Mouse (Mus musculus) mesoderm, embryonic 11.5 days (tissue): ENCODE data around the gene Rasgef1a.

Source experiments
- DNase-seq: peaks from one replicate; pipeline ENCODE4 v3.0.0-alpha.2; 2012; ENCODE audit warnings: low read depth, low spot score

Gene Rasgef1a

GRCm38 (mm10) chr6:118010756-118011615, at the start of gene Rasgef1a:
TSS of gene Rasgef1a (plus strand) at chr6:118011438.
- no peak for DNase-seq

DNA sequence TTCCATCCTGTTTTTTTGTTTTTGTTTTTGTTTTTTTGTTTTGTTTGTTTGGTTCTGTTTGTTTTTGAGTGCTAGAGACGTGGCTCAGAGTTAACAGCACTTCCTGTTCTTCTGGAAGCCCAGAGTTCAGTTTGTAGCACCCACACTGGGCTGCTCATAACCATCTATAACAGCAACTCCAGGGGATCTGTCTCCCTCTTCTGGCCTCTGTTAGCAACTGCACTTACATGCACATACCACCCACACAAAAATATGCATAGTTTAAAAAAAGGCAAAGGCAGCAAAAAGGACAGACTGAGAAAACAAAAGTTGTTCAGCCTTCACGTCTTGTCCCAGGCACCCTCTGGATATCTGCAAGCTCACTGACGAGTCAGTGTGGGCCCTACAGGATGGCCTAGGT, 48.0 kb upstream of the Rasgef1a start:
- no peak for DNase-seq

DNA sequence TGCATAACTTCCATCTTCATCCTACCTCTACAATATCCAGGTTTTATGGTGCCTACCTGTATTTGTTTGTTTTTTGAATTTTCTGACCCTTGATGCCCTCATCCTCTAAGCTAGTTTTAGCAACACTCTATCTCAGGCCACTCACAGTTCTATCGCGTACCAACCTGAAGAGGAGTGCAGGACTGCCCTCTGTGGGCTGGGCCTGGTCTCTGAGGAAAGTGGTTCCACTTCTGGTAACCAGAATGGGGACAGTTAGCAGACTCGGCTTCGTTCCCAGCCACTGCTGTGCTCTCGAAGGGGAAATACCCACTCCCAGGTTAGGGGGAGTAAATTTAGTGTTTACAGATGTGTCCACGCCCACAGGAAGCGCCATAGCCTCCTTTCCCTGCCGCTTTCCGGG, 44.5 kb upstream of the Rasgef1a start:
- DNase-seq, result no peak

GRCm38 (mm10) chr6:117987173-117987572, 24.1 kb upstream of the Rasgef1a start:
- DNase-seq, result no peak

- no peak for DNase-seq
Measured at GRCm38 (mm10) chr6:117989209-117989608, 22.0 kb upstream of the Rasgef1a start.

DNA sequence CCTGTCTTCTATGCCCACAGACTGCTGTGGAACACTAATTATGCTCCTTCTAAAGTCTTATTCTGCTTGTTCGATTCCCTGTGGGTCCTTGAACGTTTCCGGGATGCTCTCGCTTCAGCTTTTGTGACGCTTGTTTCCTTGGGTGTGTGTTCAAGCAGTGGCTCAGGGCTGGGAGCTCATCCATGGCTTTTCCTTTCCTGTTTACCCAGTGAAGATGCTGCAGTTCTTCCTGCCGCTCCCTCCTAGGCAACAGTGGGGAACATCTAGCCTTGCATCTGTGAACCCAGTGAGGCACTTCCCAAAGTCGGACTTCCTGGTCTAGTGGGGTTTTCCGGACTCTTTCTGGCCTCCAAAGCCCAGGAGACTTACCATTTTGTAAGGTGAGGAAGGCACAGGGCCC, 20.6 kb upstream of the Rasgef1a start:
- DNase-seq, result no peak

GRCm38 (mm10) chr6:117991297-117991696, 19.9 kb upstream of the Rasgef1a start:
- no peak for DNase-seq

- DNase-seq, result no peak
Measured at GRCm38 (mm10) chr6:117991928-117992327, 19.3 kb upstream of the Rasgef1a start.

DNA sequence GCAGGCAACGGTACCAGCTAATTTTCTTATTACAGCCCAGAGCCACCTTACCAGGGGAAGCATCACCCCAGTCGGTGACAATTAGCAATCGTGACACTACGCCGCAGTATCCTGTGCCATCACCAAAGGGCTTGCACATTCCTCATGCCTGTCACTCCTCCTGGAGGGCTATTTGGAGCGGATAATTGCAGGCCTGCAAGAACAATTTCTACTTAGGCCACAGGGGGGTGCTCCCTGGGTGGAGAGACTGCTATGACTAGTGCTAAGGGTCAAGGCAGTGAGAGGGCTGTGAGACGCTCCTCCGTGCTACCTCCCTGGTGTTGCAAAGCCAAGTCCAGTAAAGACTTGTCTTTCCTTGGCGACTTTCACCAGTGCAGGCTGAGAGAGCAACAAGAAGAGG, 16.1 kb upstream of the Rasgef1a start:
- DNase-seq, result peak; percentile 32

DNA sequence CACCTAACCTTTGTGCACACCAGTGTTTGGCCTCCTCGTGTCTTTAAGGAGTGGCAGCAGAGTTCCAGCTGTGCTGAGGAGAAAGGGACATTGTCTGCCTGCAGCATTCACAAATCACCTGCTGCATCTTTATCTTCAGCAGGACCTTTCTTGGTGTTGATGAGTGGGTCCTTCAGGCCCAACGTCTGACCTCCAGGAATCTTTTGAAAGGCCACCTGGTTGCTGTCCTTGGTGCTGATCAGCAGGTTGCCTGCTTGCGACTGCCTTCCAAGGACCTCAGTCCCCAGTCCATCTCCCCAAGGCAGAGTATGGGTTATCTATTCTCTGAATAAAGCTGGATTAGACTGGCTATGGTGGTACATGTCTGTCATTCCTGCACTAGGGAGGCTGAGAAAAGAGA, 10.0 kb upstream of the Rasgef1a start:
- DNase-seq, result peak; percentile 62

DNA sequence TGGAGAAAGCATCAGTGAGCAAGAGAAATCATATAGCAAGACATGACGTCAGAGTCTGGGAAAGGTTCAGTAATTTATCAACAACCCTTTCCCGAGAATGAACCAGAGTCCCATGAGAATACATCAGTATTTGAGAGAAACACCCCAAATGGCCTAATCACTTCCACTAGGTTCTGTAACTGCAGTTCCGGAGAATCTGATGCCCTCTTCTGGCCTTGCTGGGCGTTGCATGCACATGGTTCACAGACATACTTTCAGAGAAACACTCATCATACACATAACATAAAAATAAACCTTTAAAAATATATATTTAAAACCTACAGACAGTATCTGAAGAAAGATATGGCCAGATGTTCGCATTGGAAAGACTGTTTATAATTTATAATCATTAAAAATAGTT, 3.9 kb upstream of the Rasgef1a start:
- DNase-seq, result no peak

DNA sequence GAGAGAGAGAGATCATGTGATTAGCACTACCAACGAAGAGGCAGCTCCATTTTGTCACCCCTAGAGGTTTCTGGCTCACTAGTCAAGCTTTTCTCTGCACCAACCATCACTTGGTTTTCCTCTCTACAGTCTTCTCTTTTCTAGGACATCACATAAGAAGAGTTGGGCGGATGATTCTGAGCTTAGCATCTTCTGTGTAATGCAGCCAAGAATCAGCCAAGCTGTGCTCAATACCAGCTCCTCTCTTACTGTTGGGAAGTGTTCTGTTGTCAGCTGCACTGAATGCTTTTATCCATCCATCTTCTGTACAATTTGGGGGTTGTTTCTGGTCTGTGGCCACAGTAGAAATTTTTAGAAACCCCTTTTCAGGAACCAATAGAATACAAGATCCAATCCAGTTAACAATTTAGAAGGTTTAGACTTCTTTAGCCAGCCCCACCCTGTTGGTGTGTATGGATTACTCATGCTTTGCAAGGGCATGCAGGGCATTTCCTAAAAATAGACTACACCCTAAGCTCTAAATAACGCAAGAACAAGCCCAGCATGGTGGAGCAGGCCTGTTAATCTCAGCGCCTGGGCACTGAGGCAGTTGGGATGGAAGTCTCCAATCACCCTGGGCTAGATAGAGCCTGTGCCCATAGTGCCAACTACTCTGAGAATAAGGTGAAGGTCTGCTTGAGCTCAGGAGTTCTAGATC, 3.2 kb upstream of the Rasgef1a start:
- DNase-seq, result no peak

- no peak for DNase-seq
Measured at GRCm38 (mm10) chr6:118010256-118010655, 982 bp upstream of the Rasgef1a start.

GRCm38 (mm10) chr6:118011616-118012316, 528 bp downstream of the Rasgef1a start:
- no peak for DNase-seq

DNA sequence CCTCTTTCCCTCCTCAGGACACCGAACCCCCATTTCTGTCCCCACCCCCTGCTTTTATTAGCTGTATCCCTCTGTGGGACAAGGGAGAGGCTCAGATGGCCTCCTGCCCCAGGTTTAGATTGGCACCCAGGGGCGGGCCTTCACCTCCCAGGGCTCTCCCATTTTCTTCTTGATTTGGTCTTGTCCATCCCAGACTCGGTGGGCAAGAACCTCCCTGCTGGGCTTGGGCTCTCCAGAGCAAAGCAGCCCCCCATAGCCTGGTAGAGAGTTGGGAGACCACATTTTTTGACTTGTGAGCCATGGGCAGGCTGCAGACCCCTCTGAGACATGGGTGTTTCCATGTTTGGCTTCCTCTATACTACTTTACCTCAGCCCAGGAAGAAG, 1.1 kb downstream of the Rasgef1a start:
- DNase-seq, result no peak

DNA sequence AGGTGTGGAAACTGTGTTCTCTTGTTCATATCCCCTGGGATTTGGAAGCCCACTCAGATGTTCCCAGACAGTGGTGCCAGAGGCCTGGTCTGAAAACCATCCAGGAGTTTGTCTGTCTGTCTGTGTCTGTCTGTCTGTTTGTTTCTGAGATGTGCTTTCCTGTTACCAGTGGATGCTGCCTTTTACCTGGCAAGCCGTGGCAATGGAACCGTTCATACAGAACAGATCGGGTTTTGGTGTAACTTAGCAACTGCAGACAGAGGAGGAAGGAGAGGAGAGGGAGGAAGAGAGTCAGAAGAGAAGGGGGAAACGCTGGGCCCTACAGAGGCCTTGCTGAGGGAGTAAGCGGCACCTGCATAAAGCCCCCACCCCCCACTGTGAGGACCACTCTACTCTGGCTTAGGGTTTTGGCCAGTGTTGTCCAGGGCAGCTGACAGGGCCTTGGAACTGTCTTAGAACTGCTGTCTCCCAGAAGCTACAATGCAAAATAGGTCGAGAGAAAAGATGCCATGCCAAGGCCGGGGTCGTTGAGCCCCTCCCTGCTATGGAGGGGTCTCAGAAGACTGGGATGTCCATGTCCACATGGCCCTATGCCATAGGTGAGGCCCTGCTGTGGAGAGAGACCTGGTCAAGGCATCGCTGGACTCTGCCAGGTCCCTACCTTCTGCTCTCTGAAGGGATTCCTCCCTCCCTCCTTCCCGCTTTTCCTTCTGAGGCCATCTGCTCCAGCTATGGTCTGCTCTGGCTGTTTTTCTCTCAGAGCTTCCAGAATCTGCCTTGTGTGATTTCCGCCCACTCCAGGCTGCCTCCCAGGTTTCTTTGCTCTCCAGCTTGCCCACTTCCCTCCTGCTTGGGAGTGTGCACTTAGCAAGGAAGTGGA, 2.0 kb downstream of the Rasgef1a start:
- DNase-seq, result no peak

- DNase-seq, result no peak
Measured at GRCm38 (mm10) chr6:118014881-118015280, 3.6 kb downstream of the Rasgef1a start.

DNA sequence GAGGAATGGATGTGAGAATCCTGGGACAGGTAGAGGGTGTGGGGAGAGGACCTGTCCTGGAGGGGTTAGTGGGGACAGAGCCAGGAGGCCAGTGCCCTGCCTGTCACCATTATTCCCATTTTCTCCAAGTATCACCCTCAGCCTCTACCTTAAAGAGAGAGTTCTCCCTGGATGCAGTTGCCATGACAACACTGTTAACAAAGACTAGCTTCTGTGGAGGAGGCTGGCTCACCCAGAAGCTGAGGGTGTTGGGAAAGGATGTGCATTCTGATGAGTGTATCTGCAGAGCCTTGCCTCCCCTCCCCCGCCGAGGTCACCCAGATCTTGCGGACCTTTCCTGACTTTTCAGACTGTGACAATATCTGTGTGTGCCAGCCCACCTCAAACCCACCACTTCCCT, 4.7 kb downstream of the Rasgef1a start:
- DNase-seq, result peak; percentile 28

- no peak for DNase-seq
Measured at GRCm38 (mm10) chr6:118018666-118019065, 7.4 kb downstream of the Rasgef1a start.

DNA sequence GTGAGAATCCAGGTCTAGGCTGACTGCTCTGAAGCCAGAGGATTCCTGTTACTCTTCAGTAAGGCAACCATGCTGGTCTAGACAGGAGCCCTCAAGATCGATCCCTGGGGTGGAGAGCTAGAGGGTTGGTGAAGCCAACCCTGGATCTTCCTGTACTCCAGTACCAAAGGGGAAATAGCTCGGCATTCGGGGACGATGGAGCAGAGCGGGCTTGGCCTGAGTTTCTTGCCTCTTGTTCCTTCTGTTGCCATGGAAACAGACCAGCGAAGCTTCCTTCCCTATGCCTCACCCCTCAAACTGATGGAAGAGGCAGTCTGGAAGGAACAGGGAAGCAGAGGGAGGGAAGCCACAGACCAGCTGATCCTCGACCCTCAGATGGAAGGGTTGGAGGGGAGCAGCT, 8.3 kb downstream of the Rasgef1a start:
- peak; percentile 30 for DNase-seq

- no peak for DNase-seq
Measured at GRCm38 (mm10) chr6:118022898-118023635, 11.8 kb downstream of the Rasgef1a start.
